Mouse (Mus musculus) gastrocnemius, adult 2 months (tissue): ENCODE measurements at regions not wholly inside any gene's neighbourhood (a gene's known extent, or its start where the extent isn't known, plus 50 kb on each side); places are given as distances from the start of the nearest gene placed in this dataset.
"Not testable (repeated sequence)": the region's sequence is repeated elsewhere in the genome, so short reads cannot be mapped to it uniquely, and the experiment has no call there.

ENCODE experiments used
- DNase-seq: peaks from one replicate; pipeline ENCODE4 v3.0.0; 2022
- H3K27ac ChIP-seq: fragments of 200-600 bp; 2 replicates; pipeline ENCODE4 v1.8.1; 2022; ENCODE audit warnings: mild to moderate bottlenecking
- H3K4me3 ChIP-seq: fragments of 200-600 bp; 2 replicates; pipeline ENCODE4 v1.8.1; 2022; ENCODE audit warnings: mild to moderate bottlenecking, moderate library complexity
- CTCF ChIP-seq: fragments of 200-600 bp; IDR thresholded peaks from 2 replicates; pipeline ENCODE4 v1.8.1; 2022; ENCODE audit warnings: antibody characterized with exemption, mild to moderate bottlenecking, moderate library complexity
- intact Hi-C: fragments of 180-260 bp; cut with DNase I; formaldehyde crosslinking; loops from one replicate; pipeline ENCODE4 v1.15.1; 2025

GRCm38 (mm10) chr2:147307488-147308386, 54.0 kb upstream of the Pax1 start:
- TF ChIP-seq CTCF: peak; percentile 92; the same call in 1 of the 2 replicates
- DNase-seq: peak; percentile 51
- H3K27ac ChIP-seq: no peak overlapping the region
- intact Hi-C loops: no loop called here
- H3K4me3 ChIP-seq: no peak overlapping the region

- intact Hi-C loops: no loop called here
- H3K4me3 ChIP-seq: no peak overlapping the region
- TF ChIP-seq CTCF: no peak
- H3K27ac ChIP-seq: no peak overlapping the region
- no peak for DNase-seq
Measured at GRCm38 (mm10) chr2:147306728-147307127, 55.0 kb upstream of the Pax1 start.

GRCm38 (mm10) chr2:147305262-147305661, 56.5 kb upstream of the Pax1 start:
- H3K27ac ChIP-seq: no peak overlapping the region
- intact Hi-C loops: no loop called here
- peak; percentile 61 for TF ChIP-seq CTCF
- no peak overlapping the region for H3K4me3 ChIP-seq
- DNase-seq: no peak

- no peak for TF ChIP-seq CTCF
- intact Hi-C loops: no loop called here
- DNase-seq: no peak
Measured at GRCm38 (mm10) chr2:147300503-147300902, 61.2 kb upstream of the Pax1 start.

GRCm38 (mm10) chr2:147299359-147299758, 62.4 kb upstream of the Pax1 start:
- intact Hi-C loops: no loop called here
- TF ChIP-seq CTCF: no peak
- Histone ChIP-seq H3K4me3 (no peak overlapping the region), H3K27ac (no peak overlapping the region)
- DNase-seq: no peak

More at GRCm38 (mm10) chr2:147300503-147300902, 61.2 kb upstream of the Pax1 start:
- H3K27ac ChIP-seq: no peak overlapping the region
- no peak overlapping the region for H3K4me3 ChIP-seq

- TF ChIP-seq CTCF: no peak
- Histone ChIP-seq H3K27ac (no peak overlapping the region), H3K4me3 (no peak overlapping the region)
- intact Hi-C loops: no loop called here
- DNase-seq: peak; percentile 24
Measured at GRCm38 (mm10) chr2:147298499-147298896, 63.2 kb upstream of the Pax1 start.

- no peak for DNase-seq
- Histone ChIP-seq H3K27ac (no peak overlapping the region), H3K4me3 (no peak overlapping the region)
- intact Hi-C loops: no loop called here
- no peak for TF ChIP-seq CTCF
Measured at GRCm38 (mm10) chr2:147297876-147298498, 63.7 kb upstream of the Pax1 start.

GRCm38 (mm10) chr2:147294926-147295325, 66.8 kb upstream of the Pax1 start:
- DNase-seq, H3K4me3 ChIP-seq, intact Hi-C loops, H3K27ac ChIP-seq: not testable (repeated sequence)

- no peak for DNase-seq
- no peak overlapping the region for H3K27ac ChIP-seq
- no peak for TF ChIP-seq CTCF
- H3K4me3 ChIP-seq: no peak overlapping the region
- intact Hi-C loops: no loop called here
Measured at GRCm38 (mm10) chr2:147293294-147293688, 68.4 kb upstream of the Pax1 start.

- DNase-seq: no peak
- Histone ChIP-seq H3K27ac (no peak overlapping the region), H3K4me3 (no peak overlapping the region)
- TF ChIP-seq CTCF: no peak
- intact Hi-C loops: no loop called here
Measured at GRCm38 (mm10) chr2:147292387-147293293, 69.1 kb upstream of the Pax1 start.

- no peak for DNase-seq
- H3K4me3 ChIP-seq: no peak overlapping the region
- intact Hi-C loops: no loop called here
Measured at GRCm38 (mm10) chr2:147283390-147283789, 78.3 kb upstream of the Pax1 start.

GRCm38 (mm10) chr2:147277636-147278035, 83.6 kb upstream of the Nkx2-2 start:
- TF ChIP-seq CTCF: no peak
- H3K4me3 ChIP-seq: no peak overlapping the region
- H3K27ac ChIP-seq: no peak overlapping the region
- DNase-seq: no peak
- intact Hi-C loops: no loop called here

More at GRCm38 (mm10) chr2:147283390-147283789, 78.3 kb upstream of the Pax1 start:
- no peak overlapping the region for H3K27ac ChIP-seq
- no peak for TF ChIP-seq CTCF

GRCm38 (mm10) chr2:147269171-147269570, 75.1 kb upstream of the Nkx2-2 start:
- Histone ChIP-seq H3K27ac (no peak overlapping the region), H3K4me3 (no peak overlapping the region)
- TF ChIP-seq CTCF: no peak
- intact Hi-C loops: loop anchor here (10.0 kb wide), 1 partner anchor 634 kb away; no protein-coding TSS in a partner anchor
- DNase-seq: no peak
